Mouse (Mus musculus): Measurements from ENCODE around the gene Slc30a7.

DNA sequence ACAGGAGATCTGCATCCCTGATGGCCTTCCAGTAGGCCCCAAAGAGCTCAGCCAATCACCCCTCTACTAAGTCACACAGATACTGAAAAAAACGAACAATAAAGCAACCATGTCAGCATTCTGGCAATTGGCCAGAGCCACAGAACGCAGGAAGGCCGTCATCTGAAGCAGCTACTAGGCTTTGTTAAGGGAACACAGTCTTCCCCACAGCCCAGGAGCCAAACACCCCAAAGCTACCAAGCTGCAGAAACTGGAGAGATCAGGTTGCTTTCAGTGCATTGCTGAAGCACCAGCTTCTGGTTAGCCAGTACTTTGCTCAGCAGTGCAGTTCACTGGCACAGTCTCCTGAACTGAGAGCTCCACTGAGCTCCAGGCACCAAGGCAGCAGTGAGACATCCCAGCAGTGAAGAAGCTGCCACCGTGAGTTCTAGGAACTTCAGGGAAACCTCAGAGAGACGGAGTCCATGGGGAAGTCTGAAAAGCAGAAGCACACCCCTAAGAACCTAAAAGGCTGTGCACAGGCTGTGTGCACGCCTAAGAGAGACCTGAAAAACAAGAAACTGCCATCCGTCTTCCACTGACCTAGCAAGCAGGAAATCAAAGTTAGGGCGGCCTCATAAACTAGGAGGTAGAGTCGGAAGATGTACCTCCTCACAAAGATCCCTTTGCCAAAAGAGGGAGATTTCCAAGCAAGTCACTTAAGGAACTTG lies 21.9 kb downstream of the Slc30a7 start:
- TF ChIP-seq CTCF (IDR thresholded peaks at IDR 0.05; ENCODE audit: low read depth) (no peak), EP300 (IDR thresholded peaks at IDR 0.05; ENCODE audit: low read depth) (no peak)

All from heart, postnatal 0 days (tissue).